Mouse (Mus musculus) megakaryocyte, embryonic 14.5 days (primary cell): ENCODE measurements at regions not wholly inside any gene's neighbourhood (a gene's known extent, or its start where the extent isn't known, plus 50 kb on each side); places are given as distances from the start of the nearest gene placed in this dataset.

Experiments
- H3K27me3 ChIP-seq: replicated peaks from 2 replicates; pipeline ENCODE3; 2012; ENCODE audit warnings: inconsistent platforms
- H3K36me3 ChIP-seq: replicated peaks from 2 replicates; pipeline ENCODE3; 2012; ENCODE audit warnings: low read length, inconsistent platforms, mixed read lengths
- H3K4me1 ChIP-seq: 2 replicates; pipeline ENCODE4 v1.6.1; 2012; ENCODE audit warnings: inconsistent platforms
- H3K4me3 ChIP-seq: replicated peaks from 2 replicates; pipeline ENCODE3; 2012; ENCODE audit warnings: moderate library complexity, mild to moderate bottlenecking, inconsistent platforms
- H3K9me3 ChIP-seq: 2 replicates; pipeline ENCODE4 v1.6.1; 2012; ENCODE audit warnings: inconsistent platforms
- FLI1 ChIP-seq: IDR thresholded peaks from 2 replicates; pipeline ENCODE4 v1.6.1; 2012; ENCODE audit warnings: low read length, inconsistent platforms, mixed read lengths
- GATA1 ChIP-seq: IDR thresholded peaks from 3 replicates; pipeline ENCODE4 v1.6.1; 2012; ENCODE audit warnings: mixed read lengths, low read length, inconsistent platforms, borderline replicate concordance

- TF ChIP-seq FLI1: no peak
- TF ChIP-seq GATA1: no peak
- Histone ChIP-seq H3K4me1 (no peaks in the 10 kb centered on the region), H3K27me3 (no peaks in the 10 kb centered on the region)
These were observed 87.3 kb upstream of the Sox2 start for GRCm38 (mm10) chr3:34562893-34563292.

GRCm38 (mm10) chr3:34561709-34562108 lies 88.5 kb upstream of the Sox2 start:
- Histone ChIP-seq H3K9me3 (peaks cover 14% of the 10 kb centered on the region; the same call in 1 of the 2 replicates), H3K4me1 (no peaks in the 10 kb centered on the region), H3K4me3 (no peak overlapping the region), H3K36me3 (no peaks in the 10 kb centered on the region), H3K27me3 (no peaks in the 10 kb centered on the region)
- TF ChIP-seq GATA1 (no peak), FLI1 (no peak)

More at GRCm38 (mm10) chr3:34562893-34563292, 87.3 kb upstream of the Sox2 start:
- Histone ChIP-seq H3K9me3 (peaks cover 19% of the 10 kb centered on the region), H3K4me3 (no peak overlapping the region), H3K36me3 (no peaks in the 10 kb centered on the region)

GRCm38 (mm10) chr3:34559841-34560703 lies 90.1 kb upstream of the Sox2 start:
- no peak for TF ChIP-seq GATA1
- TF ChIP-seq FLI1: no peak

GRCm38 (mm10) chr3:34558821-34559520 lies 91.2 kb upstream of the Sox2 start:
- H3K9me3 ChIP-seq: peaks cover 24% of the 10 kb centered on the region
- H3K4me1 ChIP-seq: no peaks in the 10 kb centered on the region
- H3K4me3 ChIP-seq: no peak overlapping the region
- no peaks in the 10 kb centered on the region for H3K36me3 ChIP-seq
- no peaks in the 10 kb centered on the region for H3K27me3 ChIP-seq
- TF ChIP-seq FLI1 (no peak), GATA1 (no peak)

More at GRCm38 (mm10) chr3:34559841-34560703, 90.1 kb upstream of the Sox2 start:
- Histone ChIP-seq H3K9me3 (peaks cover 14% of the 10 kb centered on the region; the same call in 1 of the 2 replicates), H3K36me3 (no peaks in the 10 kb centered on the region), H3K4me3 (no peak overlapping the region), H3K4me1 (no peaks in the 10 kb centered on the region), H3K27me3 (no peaks in the 10 kb centered on the region)

- Histone ChIP-seq H3K9me3 (peaks cover 51% of the 10 kb centered on the region), H3K4me1 (no peaks in the 10 kb centered on the region), H3K36me3 (no peaks in the 10 kb centered on the region), H3K4me3 (no peak overlapping the region), H3K27me3 (no peaks in the 10 kb centered on the region)
- TF ChIP-seq FLI1 (no peak), GATA1 (no peak)
These were observed 97.5 kb upstream of the Sox2 start for GRCm38 (mm10) chr3:34552542-34553208.

GRCm38 (mm10) chr3:34551069-34551468 lies 99.1 kb upstream of the Sox2 start:
- TF ChIP-seq GATA1 (no peak), FLI1 (no peak)
- no peak overlapping the region for H3K4me3 ChIP-seq
- H3K4me1 ChIP-seq: no peaks in the 10 kb centered on the region
- H3K36me3 ChIP-seq: no peaks in the 10 kb centered on the region
- H3K9me3 ChIP-seq: peaks cover 48% of the 10 kb centered on the region
- no peaks in the 10 kb centered on the region for H3K27me3 ChIP-seq

GRCm38 (mm10) chr3:34550189-34550588 lies 100.0 kb upstream of the Sox2 start:
- TF ChIP-seq FLI1 (no peak), GATA1 (no peak)
- Histone ChIP-seq H3K9me3 (peaks cover 41% of the 10 kb centered on the region), H3K36me3 (no peaks in the 10 kb centered on the region), H3K4me3 (no peak overlapping the region), H3K4me1 (no peaks in the 10 kb centered on the region), H3K27me3 (no peaks in the 10 kb centered on the region)

GRCm38 (mm10) chr3:34532451-34532850 lies 117.8 kb upstream of the Sox2 start:
- H3K4me1 ChIP-seq: no peaks in the 10 kb centered on the region
- H3K9me3 ChIP-seq: peaks cover 46% of the 10 kb centered on the region
- no peaks in the 10 kb centered on the region for H3K36me3 ChIP-seq
- no peak for TF ChIP-seq GATA1
- TF ChIP-seq FLI1: no peak
- no peak overlapping the region for H3K4me3 ChIP-seq
- no peaks in the 10 kb centered on the region for H3K27me3 ChIP-seq

- H3K27me3 ChIP-seq: no peaks in the 10 kb centered on the region
- TF ChIP-seq FLI1: no peak
- TF ChIP-seq GATA1: no peak
- no peaks in the 10 kb centered on the region for H3K4me1 ChIP-seq
- H3K9me3 ChIP-seq: peaks cover 50% of the 10 kb centered on the region
- no peaks in the 10 kb centered on the region for H3K36me3 ChIP-seq
- H3K4me3 ChIP-seq: no peak overlapping the region
These were observed 118.4 kb upstream of the Sox2 start for GRCm38 (mm10) chr3:34531836-34532235.

GRCm38 (mm10) chr3:34527546-34527945 lies 122.7 kb upstream of the Sox2 start:
- H3K9me3 ChIP-seq: peaks cover 60% of the 10 kb centered on the region
- TF ChIP-seq GATA1: no peak
- no peak for TF ChIP-seq FLI1
- no peaks in the 10 kb centered on the region for H3K27me3 ChIP-seq
- no peaks in the 10 kb centered on the region for H3K4me1 ChIP-seq
- no peak overlapping the region for H3K4me3 ChIP-seq
- H3K36me3 ChIP-seq: no peaks in the 10 kb centered on the region
